Mouse (Mus musculus) CD4-positive, CD25-positive, alpha-beta regulatory T cell (primary cell): ENCODE data around the gene Rap1a. TPM values are rescaled to one million over a fixed set of nuclear protein-coding genes. Genes with fewer than 3 reads are reported as not detected.

Experiments used
- polyA plus RNA-seq: library from polyadenylated mRNA; unstranded; fragments of 100-300 nt; shearing (Covaris generic); gene quantifications from one replicate; pipeline ENCODE4 v1.2.1, GENCODE M21; 2017

The Rap1a gene
- 278 TPM for polyA plus RNA-seq

GRCm38 (mm10) chr3:105801191-105802166 lies at the start of gene Rap1a:
Gene Rap1a (minus strand): TSS chr3:105801336.

GRCm38 (mm10) chr3:105704031-105705008 lies 96.8 kb downstream of the Rap1a start, which contains the start of gene Inka2:
Gene Inka2 (plus strand): TSS chr3:105704599.

DNA sequence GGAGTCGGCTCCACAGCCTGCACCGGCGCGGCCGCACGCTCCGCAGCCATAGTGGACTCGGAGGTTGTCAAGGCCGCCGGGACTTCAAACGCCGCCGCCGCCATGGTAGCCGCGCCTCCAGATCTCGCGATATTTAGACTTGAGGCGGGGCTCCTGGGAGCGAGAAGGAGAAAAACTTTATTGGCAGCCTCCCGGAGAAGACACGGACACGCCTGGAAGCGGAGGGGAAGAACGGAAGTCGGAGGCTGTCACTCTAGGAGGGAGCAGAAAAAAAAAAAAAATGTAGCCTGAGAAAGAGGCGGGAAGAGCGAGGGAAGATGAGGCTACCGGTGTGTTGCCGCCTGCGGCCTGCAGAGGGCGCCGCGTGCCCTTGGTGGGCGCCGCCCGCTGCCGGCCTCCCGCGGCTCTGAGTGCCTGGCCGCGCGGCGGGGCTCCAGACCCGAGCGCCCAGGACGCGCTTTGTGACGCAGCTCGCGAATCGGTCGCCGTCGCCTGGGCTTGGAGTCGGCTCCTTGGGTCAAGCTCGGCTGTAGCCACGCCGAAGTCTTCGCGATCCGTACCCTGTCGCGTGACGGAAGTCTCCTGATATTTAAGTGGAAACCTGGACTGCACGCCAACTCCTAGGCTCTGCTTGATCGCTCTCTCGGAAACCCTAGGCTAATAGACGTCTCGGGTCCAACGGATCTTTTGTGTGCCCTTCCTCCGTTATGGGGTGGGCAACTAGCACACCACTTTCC lies 113.6 kb downstream of the Rap1a start, which contains the start of gene Ddx20:
TSS of gene Ddx20 (minus strand) at position 251 of the 737 bp plus-strand sequence.

Other genes with a start within 250 kb of the Rap1a start
- gene Ddx20, start 113.8 kb downstream of the Rap1a start, polyA plus RNA-seq: 29.1 TPM
- gene Inka2, start 96.7 kb downstream of the Rap1a start, polyA plus RNA-seq: 3.1 TPM
- gene Adora3, start 69.5 kb upstream of the Rap1a start, polyA plus RNA-seq: not detected
- gene Tmigd3, start 69.6 kb upstream of the Rap1a start, polyA plus RNA-seq: not detected
- 0.60 TPM for gene I830077J02Rik, start 131.3 kb upstream of the Rap1a start, polyA plus RNA-seq
- gene Wdr77, start 158.0 kb upstream of the Rap1a start, polyA plus RNA-seq: 83.1 TPM
- gene Atp5f1, start 158.8 kb upstream of the Rap1a start, polyA plus RNA-seq: 353 TPM
- 7.7 TPM for gene Ovgp1, start 172.4 kb upstream of the Rap1a start, polyA plus RNA-seq
- 1.6 TPM for gene Pifo, start 213.3 kb upstream of the Rap1a start, polyA plus RNA-seq
- 12.3 TPM for gene Chil5, start 231.5 kb upstream of the Rap1a start, polyA plus RNA-seq